Mouse (Mus musculus): ENCODE results near the gene Ilk. TPM values are rescaled to one million over a fixed set of nuclear protein-coding genes. Genes with fewer than 3 reads are reported as not detected.
"Not testable (repeated sequence)": the region's sequence is repeated elsewhere in the genome, so short reads cannot be mapped to it uniquely, and the experiment has no call there.

The Ilk gene
- 233 and 256 TPM in 2 replicates for polyA plus RNA-seq (2012; rRNA removed)

DNA sequence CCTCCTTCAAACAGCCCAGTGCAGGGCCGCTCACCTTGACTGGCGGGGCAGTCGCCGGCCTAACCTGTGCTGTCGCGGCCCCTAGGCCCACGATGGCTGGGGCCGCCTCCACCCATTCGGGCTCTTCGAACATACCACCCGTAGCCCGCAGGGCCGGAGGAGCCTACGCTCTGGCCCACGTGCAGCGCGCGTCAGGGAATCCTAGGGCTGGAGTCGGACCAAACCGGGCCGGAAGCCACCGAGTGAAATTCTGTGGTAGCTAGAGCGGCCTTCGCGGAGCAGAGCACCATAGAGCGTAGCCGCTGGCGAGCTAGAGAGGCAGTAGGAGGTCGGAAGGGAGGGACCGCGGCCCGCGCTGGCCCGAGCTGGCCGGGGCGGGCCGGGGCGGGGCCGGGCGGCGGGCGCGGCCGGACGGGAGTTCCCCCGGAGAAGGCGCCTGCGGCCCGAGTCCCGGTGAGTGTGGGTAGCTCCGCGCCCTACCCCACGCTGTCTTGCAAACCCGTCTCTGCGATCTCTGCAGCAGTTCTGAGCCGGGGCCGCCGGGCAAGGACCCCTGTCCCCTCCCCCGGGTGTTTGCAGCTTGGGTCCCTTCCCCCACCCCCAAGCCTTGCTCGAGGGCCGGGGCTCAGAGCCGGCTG, at the start of gene Ilk:
TSS of gene Ilk (plus strand) at position 329 of the 638 bp plus-strand sequence.
- peak; percentile 41 for DNase-seq (ENCODE audit: low read depth)

DNA sequence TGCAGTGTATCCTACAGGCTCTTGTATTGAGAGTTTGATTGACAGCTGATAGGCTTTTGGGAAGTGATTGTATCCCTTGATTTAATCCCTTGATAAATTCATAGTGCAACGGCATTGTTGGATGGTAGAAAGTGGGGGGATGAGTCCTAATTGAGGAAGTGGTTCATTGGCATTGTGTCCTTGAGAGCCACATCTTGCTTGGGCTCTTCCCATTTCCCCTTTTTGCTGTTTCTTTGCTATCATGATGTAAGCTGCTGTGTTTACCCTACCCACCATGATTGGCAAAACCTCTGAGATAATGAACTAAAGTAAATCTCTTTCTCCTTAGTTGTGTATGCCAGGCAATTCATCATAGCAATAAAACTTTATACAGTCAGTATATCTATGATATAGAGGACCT, 45.5 kb upstream of the Ilk start:
- no peak for DNase-seq (ENCODE audit: low read depth)

- DNase-seq (ENCODE audit: low read depth) = no peak
Measured at GRCm38 (mm10) chr7:105703184-105703583, 33.2 kb upstream of the Ilk start.

DNA sequence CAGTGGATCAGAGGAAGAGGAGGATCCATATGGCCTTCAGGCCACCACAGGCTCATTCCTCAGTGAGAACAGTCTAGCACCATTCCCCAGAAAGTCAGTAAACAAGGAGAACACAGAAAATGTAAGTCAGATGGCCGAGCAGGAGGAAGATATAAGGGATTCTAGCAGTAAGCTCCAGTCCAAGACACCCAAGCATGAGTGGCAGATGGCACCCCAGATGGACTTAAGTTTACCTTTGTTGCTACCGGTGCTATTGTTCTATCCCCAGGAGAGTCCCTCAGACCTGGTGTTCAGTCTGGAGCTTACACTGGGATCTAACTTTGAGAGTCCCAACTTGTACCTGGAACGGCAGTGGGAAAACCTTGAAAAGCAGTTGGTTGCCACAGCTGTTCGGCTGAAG, 32.6 kb upstream of the Ilk start:
- DNase-seq (ENCODE audit: low read depth) = no peak

DNA sequence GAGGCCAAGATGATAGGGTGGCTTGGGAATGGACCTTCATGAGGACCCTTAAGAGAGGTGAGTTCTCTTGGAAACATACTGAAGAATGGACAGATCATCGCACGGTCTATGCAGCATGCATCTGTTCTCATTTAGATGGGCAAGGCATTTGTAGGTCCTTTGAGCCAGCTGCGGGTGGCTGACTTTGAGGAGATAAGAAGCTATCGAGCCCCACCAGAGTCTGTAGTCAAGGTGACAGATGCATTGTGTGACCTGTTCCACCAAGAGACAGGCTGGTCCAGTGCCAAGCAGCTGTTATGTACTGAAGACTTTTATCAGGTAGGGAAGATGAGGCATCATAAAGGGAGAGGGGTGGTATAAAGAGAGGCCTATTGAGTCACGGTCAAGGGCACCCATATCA, 27.7 kb upstream of the Ilk start:
- no peak for DNase-seq (ENCODE audit: low read depth)

DNA sequence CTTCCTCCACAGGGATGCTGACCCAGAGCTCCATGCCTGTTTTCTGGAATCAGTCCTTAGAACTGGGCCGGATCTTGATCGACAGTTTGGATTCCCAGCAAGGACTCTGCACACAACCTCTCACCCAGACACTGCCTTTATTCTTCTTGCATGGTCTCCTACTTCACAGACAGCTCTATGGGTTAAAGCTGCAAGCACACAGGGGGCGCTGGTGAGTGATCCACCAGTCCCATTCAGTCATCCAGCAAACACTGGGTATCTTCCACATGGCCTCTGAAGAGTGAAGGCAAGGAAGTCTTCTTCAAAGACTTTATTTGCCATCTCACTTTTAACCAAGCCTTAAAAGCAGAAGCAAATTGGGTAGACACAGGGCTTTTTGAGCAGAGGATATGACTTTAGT, 21.0 kb upstream of the Ilk start:
- no peak for DNase-seq (ENCODE audit: low read depth)

DNA sequence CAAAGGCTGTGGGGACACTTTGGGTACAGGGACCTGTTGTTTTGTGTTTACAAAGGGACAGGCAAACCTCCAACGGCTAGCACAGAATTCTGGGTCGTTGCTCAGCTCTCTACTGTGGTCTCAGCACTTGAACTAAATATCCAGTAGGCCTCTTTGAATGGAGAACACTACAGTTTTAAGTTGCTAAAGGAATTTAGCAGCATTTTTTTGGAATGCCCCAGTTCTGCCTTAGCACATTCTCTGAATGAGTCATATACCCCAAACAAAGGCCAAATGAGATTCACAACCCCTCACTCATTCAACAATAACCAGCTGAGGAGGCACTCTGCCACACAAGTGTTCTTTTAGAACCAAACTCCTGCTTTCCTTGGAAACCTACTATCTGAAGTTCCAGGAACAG, 14.5 kb upstream of the Ilk start:
- no peak for DNase-seq (ENCODE audit: low read depth)

GRCm38 (mm10) chr7:105726144-105726979, 10.0 kb upstream of the Ilk start:
- DNase-seq (ENCODE audit: low read depth) = no peak

DNA sequence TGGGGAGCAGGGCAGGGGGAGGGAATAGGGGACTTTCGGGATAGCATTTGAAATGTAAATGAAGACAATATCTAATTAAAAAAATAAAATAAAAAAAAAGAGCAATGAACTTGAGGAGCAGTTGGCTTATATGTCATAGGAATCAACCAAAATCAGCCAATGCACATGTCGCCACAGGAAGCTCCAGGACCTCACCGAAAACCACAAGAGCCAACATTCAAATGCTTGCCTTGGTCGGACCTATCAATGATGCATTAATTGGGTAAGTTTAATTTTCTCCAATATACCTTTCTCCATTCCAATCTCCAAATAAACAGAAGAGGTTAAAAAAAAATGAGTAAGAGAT, 9.4 kb upstream of the Ilk start:
- DNase-seq (ENCODE audit: low read depth) = no peak

DNA sequence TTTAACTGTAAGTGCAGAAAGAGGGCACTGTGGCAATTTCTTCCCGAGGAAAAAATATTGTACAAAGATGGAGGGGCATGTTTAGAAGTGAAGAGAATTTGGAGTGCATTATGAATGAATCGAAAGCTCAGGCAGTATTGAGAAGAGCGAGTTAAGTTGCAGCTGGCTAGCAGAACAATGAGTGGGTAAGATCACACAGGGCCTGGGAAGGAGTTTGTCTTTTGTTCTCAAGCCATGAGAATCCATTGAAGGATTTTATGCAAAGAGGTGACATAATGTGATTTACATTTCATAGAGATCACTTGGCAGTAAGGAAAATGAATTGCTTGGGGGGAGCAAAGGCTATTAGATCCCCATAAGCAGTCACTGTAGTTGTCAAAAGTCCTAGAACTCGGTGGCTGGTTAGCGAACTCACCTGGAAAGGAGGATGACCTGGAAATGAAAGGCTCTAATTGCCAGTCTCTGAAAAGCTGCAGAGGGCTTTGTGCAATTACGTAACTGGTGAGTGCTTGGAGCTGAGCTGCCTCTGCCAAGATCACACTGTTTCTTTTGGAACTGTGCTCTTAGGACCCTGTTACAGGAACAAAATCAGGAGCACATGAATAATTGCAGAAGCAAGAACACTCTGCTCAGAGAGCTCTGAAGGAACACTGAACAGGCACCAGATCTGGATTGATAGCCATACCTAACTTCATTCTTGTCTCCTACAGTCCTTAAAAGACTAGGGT, 7.5 kb upstream of the Ilk start:
- DNase-seq (ENCODE audit: low read depth) = no peak

GRCm38 (mm10) chr7:105733836-105734235, 2.6 kb upstream of the Ilk start:
- no peak for DNase-seq (ENCODE audit: low read depth)

DNA sequence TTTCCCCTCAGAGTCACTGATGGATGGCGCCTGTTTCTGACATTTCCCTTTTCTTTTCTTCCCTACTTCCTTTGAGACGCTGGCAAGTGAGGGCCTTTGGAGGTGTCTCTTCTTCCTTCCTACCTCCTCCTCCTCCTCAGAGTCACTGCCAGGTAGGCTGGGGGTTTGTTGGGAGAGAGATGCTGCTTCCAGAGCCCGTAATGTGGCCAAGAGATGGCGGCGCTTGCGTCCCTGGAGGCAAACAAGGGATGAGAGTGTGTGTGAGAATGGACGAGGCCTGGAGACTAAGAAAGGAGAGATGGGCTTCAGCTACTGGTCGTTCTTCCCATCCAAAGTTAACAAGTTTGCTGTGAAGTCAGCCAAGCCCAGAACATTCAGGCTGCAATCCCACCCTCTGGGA, 1.6 kb upstream of the Ilk start:
- DNase-seq (ENCODE audit: low read depth) = no peak

DNA sequence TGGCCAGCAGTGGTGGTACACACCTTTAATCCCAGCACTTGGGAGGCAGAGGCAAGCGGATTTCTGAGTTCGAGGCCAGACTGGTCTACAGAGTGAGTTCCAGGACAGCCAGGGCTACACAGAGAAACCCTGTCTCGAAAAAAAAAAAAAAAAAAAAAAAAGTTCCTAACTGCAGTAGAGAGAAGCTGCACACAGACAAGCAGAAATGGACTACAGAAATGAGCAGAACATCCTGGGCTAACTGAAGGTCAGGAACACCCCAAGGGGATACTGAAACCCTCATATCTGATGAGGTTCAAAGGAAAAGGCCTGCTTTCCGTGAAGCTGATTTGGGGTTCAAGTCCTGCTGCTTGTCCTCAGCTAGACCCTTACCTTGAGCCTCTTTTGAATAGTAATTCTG, 928 bp upstream of the Ilk start:
- DNase-seq (ENCODE audit: low read depth) = not testable (repeated sequence)

- DNase-seq (ENCODE audit: low read depth) = no peak
Measured at GRCm38 (mm10) chr7:105736911-105737521, 624 bp downstream of the Ilk start, which contains the start of gene Rrp8. Gene Rrp8 (minus strand): TSS chr7:105737385.

- DNase-seq (ENCODE audit: low read depth) = no peak
Measured at GRCm38 (mm10) chr7:105737648-105738047, 1.3 kb downstream of the Ilk start.

DNA sequence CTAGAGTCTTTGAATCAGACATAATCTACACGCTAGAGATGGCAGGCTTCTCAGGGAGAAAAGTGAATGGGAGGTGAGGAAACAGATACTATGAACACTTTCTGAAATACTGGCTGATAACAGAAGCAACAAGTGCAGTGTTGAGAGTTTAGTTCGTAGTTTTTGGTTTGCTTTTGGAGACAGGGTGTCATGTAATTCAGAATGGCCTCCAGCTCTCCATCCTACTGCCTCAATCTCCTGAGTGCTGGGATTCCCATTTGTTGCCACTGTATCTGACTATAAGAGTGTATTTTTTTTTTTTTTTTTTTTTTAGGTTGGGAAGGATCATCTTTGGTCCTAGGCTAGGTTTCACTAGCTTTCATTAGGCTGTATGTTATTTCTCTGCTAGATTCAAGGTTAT, 1.9 kb downstream of the Ilk start:
- DNase-seq (ENCODE audit: low read depth) = no peak

DNA sequence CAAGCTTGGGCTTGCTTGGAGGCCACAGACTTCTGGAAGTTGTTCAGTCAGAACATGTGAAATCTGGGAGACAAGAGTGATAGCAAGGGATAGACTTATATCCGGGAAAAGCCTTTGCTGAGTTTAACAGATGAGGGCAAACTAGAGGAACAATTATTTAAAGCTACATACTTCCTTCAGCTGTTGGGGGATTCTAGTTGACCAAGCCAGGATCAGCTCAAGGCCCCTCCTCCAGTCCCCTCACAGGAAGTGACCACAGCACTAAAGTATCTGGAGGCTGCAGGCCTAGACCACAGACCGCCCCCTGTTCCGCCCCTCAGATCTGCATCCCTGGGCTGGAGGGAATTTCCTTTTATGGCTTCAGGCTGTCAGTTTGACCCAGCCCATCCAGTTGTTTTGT, 2.6 kb downstream of the Ilk start:
- DNase-seq (ENCODE audit: low read depth) = no peak

DNA sequence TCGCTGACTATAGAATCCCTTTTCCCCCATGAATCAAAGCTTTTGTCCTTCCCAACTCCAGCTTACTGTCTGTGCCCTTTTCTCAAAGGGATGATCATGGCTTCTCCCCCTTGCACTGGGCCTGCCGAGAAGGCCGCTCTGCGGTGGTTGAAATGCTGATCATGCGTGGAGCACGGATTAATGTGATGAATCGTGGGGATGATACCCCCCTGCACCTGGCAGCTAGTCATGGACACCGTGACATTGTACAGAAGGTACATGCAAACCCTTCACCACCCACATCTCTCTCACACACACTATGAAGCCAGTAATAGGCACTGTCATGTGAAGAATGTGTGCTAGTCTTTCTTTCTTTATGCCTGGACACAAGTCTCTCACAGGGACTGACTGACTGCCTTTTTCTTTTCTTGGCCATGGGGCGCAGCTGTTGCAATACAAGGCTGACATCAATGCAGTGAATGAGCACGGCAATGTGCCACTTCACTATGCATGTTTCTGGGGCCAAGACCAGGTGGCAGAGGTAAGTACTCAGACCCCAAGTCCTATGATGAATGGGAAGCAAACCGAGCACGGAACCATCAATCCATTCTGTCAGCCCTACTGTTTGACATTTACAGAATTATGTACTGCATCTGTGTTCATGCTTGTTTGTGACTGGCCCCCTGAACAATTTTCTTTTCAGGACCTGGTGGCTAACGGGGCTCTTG, 3.9 kb downstream of the Ilk start:
- DNase-seq (ENCODE audit: low read depth) = no peak

DNA sequence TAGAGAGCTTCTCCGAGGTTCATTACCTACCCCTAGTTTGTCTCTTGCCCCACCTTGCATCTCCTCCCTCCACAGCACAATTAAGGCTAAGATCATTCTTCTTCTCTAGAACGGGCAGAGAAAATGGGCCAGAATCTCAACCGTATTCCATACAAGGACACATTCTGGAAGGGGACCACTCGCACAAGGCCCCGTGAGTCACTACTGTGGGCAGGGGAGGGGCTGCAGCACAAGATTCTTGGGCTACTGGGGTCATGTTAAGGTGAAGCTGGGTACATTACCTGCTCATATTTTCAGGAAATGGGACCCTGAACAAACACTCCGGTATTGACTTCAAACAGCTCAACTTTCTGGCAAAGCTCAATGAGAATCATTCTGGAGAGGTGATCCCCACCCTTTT, 4.5 kb downstream of the Ilk start:
- DNase-seq (ENCODE audit: low read depth) = no peak

DNA sequence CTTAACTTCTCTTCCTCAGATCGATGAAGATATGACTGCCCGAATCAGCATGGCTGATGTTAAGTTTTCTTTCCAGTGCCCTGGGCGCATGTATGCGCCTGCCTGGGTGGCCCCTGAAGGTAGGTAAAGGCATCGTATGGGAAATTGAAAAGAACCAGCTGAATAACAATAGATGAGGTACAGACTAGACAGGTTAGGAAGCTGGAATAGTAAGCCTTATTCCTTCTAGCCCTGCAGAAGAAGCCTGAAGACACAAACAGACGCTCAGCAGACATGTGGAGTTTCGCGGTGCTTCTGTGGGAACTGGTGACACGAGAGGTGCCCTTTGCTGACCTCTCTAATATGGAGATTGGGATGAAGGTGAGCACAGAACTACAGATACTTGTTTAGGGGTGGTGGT, 5.6 kb downstream of the Ilk start:
- no peak for DNase-seq (ENCODE audit: low read depth)

DNA sequence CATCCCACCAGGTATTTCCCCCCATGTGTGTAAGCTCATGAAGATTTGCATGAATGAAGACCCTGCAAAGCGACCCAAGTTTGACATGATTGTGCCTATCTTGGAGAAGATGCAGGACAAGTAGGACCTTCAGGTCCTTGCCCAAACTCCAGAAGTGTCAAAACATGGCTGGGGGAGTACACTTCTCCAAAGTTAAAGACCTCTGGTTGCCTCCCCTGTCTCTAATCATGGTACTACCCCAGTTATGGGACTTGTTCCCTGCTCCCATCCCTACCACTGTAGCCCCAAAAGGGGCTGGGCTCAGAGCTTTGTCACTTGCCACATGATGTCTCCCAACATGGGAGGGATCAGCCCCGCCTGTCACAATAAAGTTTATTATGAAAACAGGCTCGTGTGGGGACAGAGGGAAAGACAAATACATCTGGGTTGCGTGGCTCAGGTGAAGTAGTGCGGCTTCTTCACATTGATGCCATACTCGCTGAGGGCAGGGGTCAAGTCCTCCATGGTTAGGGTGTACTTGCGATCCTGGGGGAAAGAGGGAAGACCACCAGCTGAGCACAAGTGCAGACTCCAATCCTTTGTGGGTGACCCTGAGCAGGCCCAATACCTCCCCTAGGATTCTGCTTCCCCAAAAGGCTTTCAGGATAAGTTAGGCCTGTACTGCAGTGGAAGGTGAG, 6.3 kb downstream of the Ilk start:
- not testable (repeated sequence) for DNase-seq (ENCODE audit: low read depth)
